Mouse (Mus musculus) MEL (cell line): ENCODE results near the gene Vdac2. TPM values are rescaled to one million over a fixed set of nuclear protein-coding genes. Genes with fewer than 3 reads are reported as not detected.

Experiments
- DNase-seq: peaks from one replicate; pipeline ENCODE4 v3.0.0; 2011; ENCODE audit warnings: low read depth, low spot score
- H3K27ac ChIP-seq: 2 replicates; pipeline ENCODE4 v1.5.1; 2012; ENCODE audit warnings: low read depth, mild to moderate bottlenecking, control low read depth, low read length, moderate library complexity; ENCODE audit not compliant: control insufficient read depth
- H3K27me3 ChIP-seq, 2 experiments: fragments of 150-350 bp in 1 of 2; sonication (generic) in 1 of 2; 2 replicates each; pipeline ENCODE4 v1.6.1; 2012; ENCODE audit warnings: low read length in 2 of 2, mild to moderate bottlenecking in 2 of 2, improper control_type of control experiment in 1 of 2, moderate library complexity in 1 of 2; ENCODE audit not compliant: insufficient read depth in 2 of 2, control insufficient read depth in 1 of 2
- H3K36me3 ChIP-seq, 2 experiments: 2 replicates each; pipeline ENCODE4 v1.6.1; 2012 to 2014; ENCODE audit warnings: low read length in 2 of 2, improper control_type of control experiment in 1 of 2, inconsistent platforms in 1 of 2, mild to moderate bottlenecking in 1 of 2; ENCODE audit not compliant: insufficient read depth in 2 of 2, control insufficient read depth in 1 of 2
- H3K4me1 ChIP-seq, 2 experiments: fragments of 150-350 bp in 1 of 2; sonication (generic) in 1 of 2; 2 replicates each; pipeline ENCODE4 v1.6.1; 2012; ENCODE audit warnings: low read length in 2 of 2, improper control_type of control experiment in 1 of 2, mild to moderate bottlenecking in 1 of 2; ENCODE audit not compliant: insufficient read depth in 2 of 2, control insufficient read depth in 1 of 2
- H3K4me3 ChIP-seq, 2 experiments: fragments of 150-350 bp in 1 of 2; sonication (generic) in 1 of 2; 2 replicates each; pipeline ENCODE4 v1.5.1; 2012; ENCODE audit warnings: low read depth in 2 of 2, low read length in 2 of 2, mild to moderate bottlenecking in 2 of 2, moderate library complexity in 2 of 2, control low read depth in 1 of 2, improper control_type of control experiment in 1 of 2; ENCODE audit not compliant: control insufficient read depth in 1 of 2, insufficient read depth in 1 of 2
- H3K79me2 ChIP-seq: 2 replicates; pipeline ENCODE4 v1.6.1; 2012; ENCODE audit warnings: mild to moderate bottlenecking, low read length, moderate library complexity; ENCODE audit not compliant: control insufficient read depth, poor library complexity, insufficient read depth
- H3K9ac ChIP-seq: 2 replicates; pipeline ENCODE4 v1.6.1; 2012; ENCODE audit warnings: low read depth, mild to moderate bottlenecking, control low read depth, low read length, moderate library complexity; ENCODE audit not compliant: control insufficient read depth, poor library complexity, severe bottlenecking
- H3K9me3 ChIP-seq: fragments of 150-350 bp; sonication (generic); replicated peaks from 2 replicates; pipeline ENCODE4 v1.6.1; 2012; ENCODE audit warnings: mild to moderate bottlenecking, low read length, improper control_type of control experiment, moderate library complexity; ENCODE audit not compliant: insufficient read depth
- BHLHE40 ChIP-seq: IDR thresholded peaks from 2 replicates; pipeline ENCODE4 v1.6.1; 2012; ENCODE audit warnings: low read depth, mild to moderate bottlenecking, inconsistent platforms, low read length, improper control_type of control experiment, borderline replicate concordance
- CHD2 ChIP-seq: IDR thresholded peaks from 2 replicates; pipeline ENCODE4 v1.6.1; 2011; ENCODE audit warnings: low read length, improper control_type of control experiment
- CTCF ChIP-seq, 3 experiments: IDR thresholded peaks in 2 of 3; conservative IDR thresholded peaks in 1 of 3; 2 replicates each; pipeline ENCODE4 v1.5.1; 2011 to 2012; ENCODE audit warnings: low read length in 3 of 3, low read depth in 2 of 3, mild to moderate bottlenecking in 2 of 3, improper control_type of control experiment in 1 of 3, inconsistent platforms in 1 of 3, mixed read lengths in 1 of 3, moderate library complexity in 1 of 3; ENCODE audit not compliant: control insufficient read depth in 1 of 3, insufficient read depth in 1 of 3, poor library complexity in 1 of 3, severe bottlenecking in 1 of 3
- E2F4 ChIP-seq: IDR thresholded peaks from 2 replicates; pipeline ENCODE4 v1.6.1; 2011; ENCODE audit warnings: low read depth, low read length, improper control_type of control experiment, borderline replicate concordance
- EP300 ChIP-seq, 2 experiments: IDR thresholded peaks; 2 replicates each; pipeline ENCODE4 v1.6.1; 2011; ENCODE audit warnings: improper control_type of control experiment in 2 of 2, low read length in 2 of 2, low read depth in 1 of 2, mild to moderate bottlenecking in 1 of 2
- ETS1 ChIP-seq: IDR thresholded peaks from 2 replicates; pipeline ENCODE4 v1.6.1; 2012; ENCODE audit warnings: low read depth, mild to moderate bottlenecking, inconsistent platforms, low read length, improper control_type of control experiment, moderate library complexity
- GABPA ChIP-seq: IDR thresholded peaks from 2 replicates; pipeline ENCODE4 v1.6.1; 2012; ENCODE audit warnings: low read depth, mild to moderate bottlenecking, inconsistent platforms, low read length, improper control_type of control experiment, moderate library complexity
- GATA1 ChIP-seq: IDR thresholded peaks from 2 replicates; pipeline ENCODE4 v1.6.1; 2011; ENCODE audit warnings: low read depth, low read length, improper control_type of control experiment
- POLR2A ChIP-seq, 2 experiments: IDR thresholded peaks; 2 replicates each; pipeline ENCODE4 v1.6.1; 2011 to 2012; ENCODE audit warnings: low read length in 2 of 2, mild to moderate bottlenecking in 2 of 2, control low read depth in 1 of 2, improper control_type of control experiment in 1 of 2, low read depth in 1 of 2, moderate library complexity in 1 of 2; ENCODE audit not compliant: control insufficient read depth in 1 of 2, insufficient read depth in 1 of 2, poor library complexity in 1 of 2
- SIN3A ChIP-seq: IDR thresholded peaks from 2 replicates; pipeline ENCODE4 v1.6.1; 2012; ENCODE audit warnings: low read length, improper control_type of control experiment, inconsistent platforms
- TAL1 ChIP-seq: IDR thresholded peaks from 2 replicates; pipeline ENCODE4 v1.6.1; 2012; ENCODE audit warnings: mild to moderate bottlenecking, inconsistent platforms, low read length, moderate library complexity, mixed read lengths
- TBP ChIP-seq: IDR thresholded peaks from 2 replicates; pipeline ENCODE4 v1.8.0; 2011; ENCODE audit warnings: low read depth, low read length, improper control_type of control experiment
- TCF12 ChIP-seq: IDR thresholded peaks from 2 replicates; pipeline ENCODE4 v1.6.1; 2014; ENCODE audit warnings: low read depth, mild to moderate bottlenecking, inconsistent platforms, low read length, improper control_type of control experiment, moderate library complexity
- polyA plus RNA-seq, 2 experiments: library from polyadenylated mRNA; stranded (reverse) in 1 of 2; unstranded in 1 of 2; fragments of >175 nt in 1 of 2; fragments of >200 nt in 1 of 2; gene quantifications; 2 replicates each; pipeline versions ENCODE4 v1.2.1 to v1.2.4; 2012; ENCODE audit warnings: low replicate concordance in 2 of 2, low read depth in 1 of 2; ENCODE audit not compliant: insufficient read length in 2 of 2, insufficient read depth in 1 of 2, missing spikeins in 1 of 2
- total RNA-seq: library from RNA; depleted of rRNA; stranded (reverse); fragments of 300-350 nt; gene quantifications from 2 replicates; pipeline ENCODE4 v1.2.3, GENCODE M21; 2012

Vdac2 gene
- total and polyA plus RNA-seq, 3 experiments, result 74.9 to 327 (median 247) TPM

- Histone ChIP-seq H3K27me3 (no peaks in the 10 kb centered on the region), H3K9ac (peak overlapping the region; percentile 54), H3K4me1 (peaks cover 9 to 33% of the 10 kb centered on the region in 2 experiments)
- no peak for DNase-seq
- TF ChIP-seq E2F4, result no peak
- TF ChIP-seq TCF12, result 0 out of 2 replicates have a peak, but pooled peaks have one; percentile 34
- peak; percentile 70 for TF ChIP-seq TAL1
- no peak for TF ChIP-seq CHD2
- no peak for TF ChIP-seq GABPA
- TF ChIP-seq ETS1, result peak; percentile 24; the same call in 1 of the 2 replicates
- peak in 1 of 2 experiments; percentile 63; a peak in 2 of 4 replicates for TF ChIP-seq EP300 (IDR thresholded peaks at IDR 0.05; ENCODE audit: low read depth in 1 of 2, low read length in 2 of 2)
- TF ChIP-seq TBP, result no peak
- 0 out of 2 replicates have a peak, but pooled peaks have one; percentile 26 for TF ChIP-seq SIN3A
- peak; percentile 31; the same call in 1 of the 2 replicates for TF ChIP-seq BHLHE40
- TF ChIP-seq GATA1, result peak; percentile 50; the same call in 1 of the 2 replicates
- TF ChIP-seq, all 39 proteins: peak for 7
- Histone ChIP-seq H3K79me2 (peaks cover 9% of the 10 kb centered on the region), H3K9me3 (no peaks in the 10 kb centered on the region), H3K4me3 (peak overlapping the region; percentile 34 to 52), H3K36me3 (peaks cover 0 to 21% of the 10 kb centered on the region in 2 experiments; a peak in 2 of 4 replicates), H3K27ac (peak overlapping the region; percentile 75)
Observed at GRCm38 (mm10) chr14:21850419-21851127, 25.5 kb downstream of the Vdac2 start.

DNA sequence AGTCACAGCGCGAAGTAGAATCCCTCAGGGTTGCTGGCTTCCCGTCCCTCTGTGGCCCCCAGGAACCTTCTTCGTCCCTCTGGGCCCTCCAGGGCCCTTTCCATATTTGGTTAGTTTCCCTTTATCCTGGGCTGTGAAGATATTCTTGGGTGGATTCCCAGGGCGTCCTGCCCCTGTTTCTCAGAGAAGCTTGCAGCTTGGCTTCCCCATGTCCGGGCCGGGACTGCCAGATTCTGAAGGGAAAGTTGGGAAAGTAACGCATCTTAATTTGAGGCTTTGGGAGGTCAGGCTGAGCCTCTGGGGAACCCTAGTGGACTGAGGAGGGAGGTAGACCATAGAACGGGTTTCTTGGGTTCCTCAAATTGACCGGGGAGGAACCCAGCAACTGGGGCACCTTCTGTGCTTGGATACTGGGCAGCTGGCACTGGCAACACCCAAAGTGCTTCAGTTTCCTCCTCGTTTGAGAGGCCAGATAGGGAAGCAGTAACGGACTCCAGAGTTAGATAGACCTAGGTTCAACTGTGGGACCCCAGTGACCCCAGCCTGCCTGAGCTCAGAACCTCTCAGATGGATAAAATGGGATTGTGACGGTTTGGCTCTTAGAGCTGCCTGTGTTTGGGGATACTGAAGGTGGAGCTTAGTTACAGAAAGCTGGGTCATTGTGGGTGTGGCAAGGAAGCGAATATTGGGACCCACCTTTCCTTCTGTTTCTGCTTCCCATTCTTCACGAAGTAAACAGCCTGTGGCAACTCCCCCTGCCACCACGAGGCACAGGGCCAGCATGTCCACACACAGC, 27.2 kb downstream of the Vdac2 start:
- peaks cover 7 to 26% of the 10 kb centered on the region in 2 experiments for H3K4me1 ChIP-seq
- TF ChIP-seq TBP (no peak), POLR2A (IDR thresholded peaks at IDR 0.05; ENCODE audit: control insufficient read depth in 1 of 2, insufficient read depth in 1 of 2, low read depth in 1 of 2, low read length in 2 of 2, poor library complexity in 1 of 2) (peak in 1 of 2 experiments; percentile 45; a peak in 2 of 4 replicates), CTCF (IDR thresholded peaks at IDR 0.05 in 2 of 3, conservative IDR thresholded peaks at IDR 0.05 in 1 of 3; ENCODE audit: control insufficient read depth in 1 of 3, insufficient read depth in 1 of 3, low read depth in 2 of 3, low read length in 3 of 3, poor library complexity in 1 of 3, severe bottlenecking in 1 of 3) (0 out of 6 replicates have a peak, but pooled peaks of 1 of the 3 experiments have one; percentile 1)
- H3K9me3 ChIP-seq, result no peaks in the 10 kb centered on the region
- DNase-seq, result peak; percentile 61
- H3K9ac ChIP-seq, result peak overlapping the region; percentile 51
- H3K27me3 ChIP-seq, result no peaks in the 10 kb centered on the region
- peak overlapping the region; percentile 31 to 38; a peak in 3 of 4 replicates for H3K4me3 ChIP-seq
- H3K79me2 ChIP-seq, result peaks cover 9% of the 10 kb centered on the region
- H3K27ac ChIP-seq, result peak overlapping the region; percentile 78
- H3K36me3 ChIP-seq, result peaks cover 0 to 18% of the 10 kb centered on the region in 2 experiments; a peak in 2 of 4 replicates
